Mouse (Mus musculus): ENCODE results near the gene Fam184b. TPM values are rescaled to one million over a fixed set of nuclear protein-coding genes. Genes with fewer than 3 reads are reported as not detected.

Fam184b gene
- total and polyA plus RNA-seq, 3 experiments = 0.07 TPM; not detected in 2

DNA sequence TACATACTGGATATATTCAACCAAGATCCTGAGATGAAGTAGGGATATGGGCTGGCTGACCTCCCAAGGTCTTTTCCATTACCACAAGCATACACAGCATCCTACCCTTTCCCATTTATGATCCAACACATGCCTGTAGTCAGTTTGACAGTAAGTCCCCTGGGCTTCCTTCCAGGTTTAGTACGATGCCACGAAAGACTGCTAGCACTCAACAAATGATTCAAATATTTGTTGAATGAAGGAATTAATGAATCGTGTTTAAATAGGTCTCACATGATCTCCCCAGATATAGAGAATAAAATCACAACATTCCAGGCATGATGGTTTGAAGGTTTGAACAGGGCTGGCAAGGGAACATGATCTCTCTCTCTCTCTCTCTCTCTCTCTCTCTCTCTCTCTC is 1.0 kb downstream of the Fam184b start:
- WGBS = 37% methylated on average over 3 of the region's 3 CpGs
- no peaks in the 10 kb centered on the region for H3K4me1 ChIP-seq (ENCODE audit: control insufficient read depth, insufficient read depth, low read length)
- no peak for DNase-seq
- intact Hi-C loops (cut with DNase I) = no loop called here
- H3K36me3 ChIP-seq (ENCODE audit: control insufficient read depth, insufficient read depth, low read length) = no peaks in the 10 kb centered on the region
- H3K79me2 ChIP-seq (replicated peaks; ENCODE audit: control insufficient read depth, insufficient read depth, low read length) = no peaks in the 10 kb centered on the region
- H3K9ac ChIP-seq (ENCODE audit: low read depth, low read length) = no peak overlapping the region
- no peak overlapping the region for H3K4me3 ChIP-seq
- no peak overlapping the region for H3K27ac ChIP-seq
- TF ChIP-seq EP300 (IDR thresholded peaks at IDR 0.05; ENCODE audit: insufficient read depth, low read depth, low read length) (no peak), POLR2A (IDR thresholded peaks at IDR 0.05; ENCODE audit: insufficient read depth, low read depth, low read length) (no peak), CTCF (IDR thresholded peaks at IDR 0.05) (no peak)
- H3K27me3 ChIP-seq (ENCODE audit: control insufficient read depth, insufficient read depth, low read length) = no peaks in the 10 kb centered on the region

DNA sequence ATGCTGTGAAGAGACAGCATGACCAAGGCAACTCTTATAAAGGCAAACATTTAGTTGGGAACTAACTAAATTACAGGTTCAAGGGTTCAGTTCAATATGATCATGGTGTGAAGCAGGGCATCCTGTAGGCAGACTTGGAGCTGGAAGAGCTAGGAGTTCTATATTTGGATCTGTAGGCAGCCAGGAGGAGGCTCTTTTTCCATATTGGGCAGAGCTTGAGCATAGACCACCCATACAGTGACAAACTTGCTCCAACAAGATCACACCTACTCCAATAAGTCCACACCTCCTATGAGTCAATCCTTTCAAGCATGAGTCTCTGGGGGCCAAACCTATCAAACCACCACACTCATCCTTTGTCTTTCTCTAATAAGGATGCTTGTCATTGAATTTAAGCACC is 9.9 kb downstream of the Fam184b start:
- TF ChIP-seq POLR2A (IDR thresholded peaks at IDR 0.05; ENCODE audit: insufficient read depth, low read depth, low read length) (no peak), CTCF (IDR thresholded peaks at IDR 0.05) (no peak), EP300 (IDR thresholded peaks at IDR 0.05; ENCODE audit: insufficient read depth, low read depth, low read length) (no peak)
- Histone ChIP-seq H3K27me3 (ENCODE audit: control insufficient read depth, insufficient read depth, low read length) (no peaks in the 10 kb centered on the region), H3K4me3 (no peak overlapping the region), H3K4me1 (ENCODE audit: control insufficient read depth, insufficient read depth, low read length) (no peaks in the 10 kb centered on the region), H3K36me3 (ENCODE audit: control insufficient read depth, insufficient read depth, low read length) (no peaks in the 10 kb centered on the region), H3K79me2 (replicated peaks; ENCODE audit: control insufficient read depth, insufficient read depth, low read length) (no peaks in the 10 kb centered on the region), H3K27ac (no peak overlapping the region), H3K9ac (ENCODE audit: low read depth, low read length) (no peak overlapping the region)
- intact Hi-C loops (cut with DNase I) = no loop called here
- DNase-seq = no peak

DNA sequence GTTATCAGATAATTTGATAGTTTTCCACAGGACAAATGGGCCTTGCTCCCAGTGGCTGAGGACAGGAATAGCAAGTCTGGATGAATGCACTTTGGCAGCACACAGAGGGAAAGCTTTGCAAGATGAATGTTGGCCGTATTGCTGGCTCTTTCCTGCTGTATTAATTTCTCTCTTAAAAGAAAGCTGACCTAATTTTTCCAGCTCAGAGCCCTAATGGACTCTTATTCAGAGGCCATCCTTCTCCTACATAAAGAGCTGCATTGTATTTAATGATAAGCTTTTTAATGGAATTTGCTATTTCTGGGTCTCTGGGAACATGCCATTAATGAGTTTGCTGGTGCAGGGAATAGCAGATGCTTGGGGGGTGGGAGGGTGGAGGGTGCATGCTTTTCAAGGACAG is 11.6 kb downstream of the Fam184b start:
- H3K79me2 ChIP-seq (replicated peaks; ENCODE audit: control insufficient read depth, insufficient read depth, low read length) = no peaks in the 10 kb centered on the region
- whole genome bisulfite sequencing = 35% methylated on average over 1 of the region's 1 CpGs
- no peak overlapping the region for H3K4me3 ChIP-seq

DNA sequence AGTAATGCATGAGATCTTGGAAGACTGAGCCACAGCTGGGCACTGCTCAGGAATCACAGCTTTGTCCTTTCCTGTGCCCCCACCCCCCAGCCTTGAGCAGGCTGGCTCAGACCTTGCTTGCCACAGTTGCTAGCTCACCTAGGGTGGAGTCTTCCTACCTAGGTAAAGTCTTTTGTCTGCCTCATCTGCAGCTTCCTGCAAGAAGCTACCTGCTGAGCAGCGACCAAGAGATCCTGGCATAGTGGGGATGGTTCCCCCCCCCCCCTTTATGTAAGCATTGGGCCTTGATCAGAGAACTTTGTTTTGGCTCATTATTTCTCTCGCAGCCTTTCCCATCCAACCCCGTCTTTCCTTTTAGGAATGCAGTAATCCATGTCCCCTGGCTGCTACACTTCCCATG is 17.9 kb downstream of the Fam184b start:
- no peak for DNase-seq
- no peak for TF ChIP-seq CTCF (IDR thresholded peaks at IDR 0.05)
- no peak for TF ChIP-seq EP300 (IDR thresholded peaks at IDR 0.05; ENCODE audit: insufficient read depth, low read depth, low read length)
- TF ChIP-seq POLR2A (IDR thresholded peaks at IDR 0.05; ENCODE audit: insufficient read depth, low read depth, low read length) = no peak
- no peak overlapping the region for H3K9ac ChIP-seq (ENCODE audit: low read depth, low read length)
- no peak overlapping the region for H3K4me3 ChIP-seq
- no peaks in the 10 kb centered on the region for H3K36me3 ChIP-seq (ENCODE audit: control insufficient read depth, insufficient read depth, low read length)
- intact Hi-C loops (cut with DNase I) = no loop called here
- WGBS = 46% methylated on average over 3 of the region's 3 CpGs
- no peaks in the 10 kb centered on the region for H3K27me3 ChIP-seq (ENCODE audit: control insufficient read depth, insufficient read depth, low read length)
- H3K27ac ChIP-seq = no peak overlapping the region
- H3K4me1 ChIP-seq (ENCODE audit: control insufficient read depth, insufficient read depth, low read length) = no peaks in the 10 kb centered on the region
- H3K79me2 ChIP-seq (replicated peaks; ENCODE audit: control insufficient read depth, insufficient read depth, low read length) = no peaks in the 10 kb centered on the region

More for the DNA sequence above, 11.6 kb downstream of the Fam184b start:
- no peaks in the 10 kb centered on the region for H3K36me3 ChIP-seq (ENCODE audit: control insufficient read depth, insufficient read depth, low read length)
- intact Hi-C loops (cut with DNase I) = no loop called here
- H3K27ac ChIP-seq = no peak overlapping the region
- DNase-seq = no peak
- H3K4me1 ChIP-seq (ENCODE audit: control insufficient read depth, insufficient read depth, low read length) = no peaks in the 10 kb centered on the region
- no peaks in the 10 kb centered on the region for H3K27me3 ChIP-seq (ENCODE audit: control insufficient read depth, insufficient read depth, low read length)
- no peak overlapping the region for H3K9ac ChIP-seq (ENCODE audit: low read depth, low read length)
- no peak for TF ChIP-seq POLR2A (IDR thresholded peaks at IDR 0.05; ENCODE audit: insufficient read depth, low read depth, low read length)
- TF ChIP-seq EP300 (IDR thresholded peaks at IDR 0.05; ENCODE audit: insufficient read depth, low read depth, low read length) = no peak
- no peak for TF ChIP-seq CTCF (IDR thresholded peaks at IDR 0.05)

DNA sequence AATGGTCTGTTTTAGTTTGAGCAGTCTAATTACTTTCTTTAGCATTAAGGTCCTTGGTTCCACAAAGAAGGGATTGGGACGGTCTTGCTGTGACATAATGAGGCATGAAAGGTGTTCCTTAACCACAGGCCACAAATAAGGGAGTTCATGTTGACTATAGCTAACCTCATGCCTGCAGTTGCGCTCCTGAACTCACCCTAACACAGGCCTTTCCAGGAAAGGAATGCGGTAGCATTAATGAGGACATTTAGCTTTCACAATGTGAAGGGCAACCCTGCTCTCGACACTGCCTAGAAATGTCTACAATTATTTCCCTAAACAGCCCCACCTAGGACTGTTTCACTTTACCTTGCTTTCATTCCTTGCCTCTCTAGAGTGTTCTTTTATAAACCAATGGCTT is 40.4 kb downstream of the Fam184b start:
- no peaks in the 10 kb centered on the region for H3K27me3 ChIP-seq (ENCODE audit: control insufficient read depth, insufficient read depth, low read length)
- no peak overlapping the region for H3K4me3 ChIP-seq
- no peaks in the 10 kb centered on the region for H3K36me3 ChIP-seq (ENCODE audit: control insufficient read depth, insufficient read depth, low read length)
- H3K27ac ChIP-seq = no peak overlapping the region
- intact Hi-C loops (cut with DNase I) = no loop called here
- TF ChIP-seq CTCF (IDR thresholded peaks at IDR 0.05) (no peak), EP300 (IDR thresholded peaks at IDR 0.05; ENCODE audit: insufficient read depth, low read depth, low read length) (no peak), POLR2A (IDR thresholded peaks at IDR 0.05; ENCODE audit: insufficient read depth, low read depth, low read length) (no peak)
- DNase-seq = no peak
- H3K79me2 ChIP-seq (replicated peaks; ENCODE audit: control insufficient read depth, insufficient read depth, low read length) = no peaks in the 10 kb centered on the region
- 80% methylated on average over 4 of the region's 4 CpGs for WGBS
- H3K9ac ChIP-seq (ENCODE audit: low read depth, low read length) = no peak overlapping the region
- no peaks in the 10 kb centered on the region for H3K4me1 ChIP-seq (ENCODE audit: control insufficient read depth, insufficient read depth, low read length)

DNA sequence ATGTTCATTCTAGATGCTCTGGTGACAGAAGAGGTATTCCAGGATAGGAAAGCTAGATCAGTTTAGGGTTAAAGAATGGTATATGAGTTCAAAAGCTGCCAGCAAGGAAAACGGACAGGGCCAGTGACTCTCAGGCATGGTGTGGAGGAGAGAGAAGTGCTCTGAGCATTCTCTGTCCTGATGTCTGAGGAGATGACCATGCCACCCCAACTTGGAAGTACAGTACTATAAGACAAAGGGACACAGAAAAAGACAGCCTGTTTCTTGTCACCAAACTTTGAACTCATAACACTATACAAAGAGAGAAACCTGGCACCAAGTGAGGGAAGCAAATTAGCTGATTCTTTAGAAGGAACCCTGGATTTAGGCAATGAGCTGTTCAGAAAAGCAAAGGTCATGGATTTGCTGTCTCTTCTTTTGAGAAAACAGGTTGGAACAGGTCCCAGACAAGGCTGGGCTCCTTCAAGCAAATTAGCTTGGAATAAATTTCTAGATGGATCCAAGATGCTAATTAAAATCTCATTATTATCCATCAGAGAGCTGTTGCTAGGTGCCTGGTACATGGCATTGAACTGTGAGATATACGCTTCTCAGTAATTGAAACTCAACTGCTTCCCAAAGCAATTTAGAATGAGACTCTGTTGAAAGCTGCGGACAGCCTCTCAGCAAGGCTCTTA is 43.9 kb downstream of the Fam184b start:
- WGBS = 67% methylated on average over 3 of the region's 3 CpGs

More for the DNA sequence above, 43.9 kb downstream of the Fam184b start:
- Histone ChIP-seq H3K79me2 (replicated peaks; ENCODE audit: control insufficient read depth, insufficient read depth, low read length) (no peaks in the 10 kb centered on the region), H3K27ac (no peak overlapping the region), H3K4me1 (ENCODE audit: control insufficient read depth, insufficient read depth, low read length) (no peaks in the 10 kb centered on the region), H3K27me3 (ENCODE audit: control insufficient read depth, insufficient read depth, low read length) (no peaks in the 10 kb centered on the region), H3K9ac (ENCODE audit: low read depth, low read length) (no peak overlapping the region), H3K36me3 (ENCODE audit: control insufficient read depth, insufficient read depth, low read length) (no peaks in the 10 kb centered on the region), H3K4me3 (no peak overlapping the region)
- intact Hi-C loops (cut with DNase I) = no loop called here
- no peak for TF ChIP-seq POLR2A (IDR thresholded peaks at IDR 0.05; ENCODE audit: insufficient read depth, low read depth, low read length)
- DNase-seq = no peak
